Mouse (Mus musculus): ENCODE data around the gene Rexo5. TPM values are rescaled to one million over a fixed set of nuclear protein-coding genes. Genes with fewer than 3 reads are reported as not detected.

Rexo5 gene
- total RNA-seq, 2 experiments from 2014 or later: 2.9 to 3.0 TPM

- DNase-seq (ENCODE audit: extremely low spot score in 1 of 2, low spot score in 1 of 2): no peak
Observed at GRCm38 (mm10) chr7:119881229-119881628, 87.4 kb downstream of the Rexo5 start.

GRCm38 (mm10) chr7:119887887-119888286, 94.1 kb downstream of the Rexo5 start:
- DNase-seq (ENCODE audit: extremely low spot score in 1 of 2, low spot score in 1 of 2): no peak

- DNase-seq (ENCODE audit: extremely low spot score in 1 of 2, low spot score in 1 of 2): no peak
Observed at GRCm38 (mm10) chr7:119892198-119892597, 98.4 kb downstream of the Rexo5 start.

GRCm38 (mm10) chr7:119892742-119893141, 98.9 kb downstream of the Rexo5 start:
- DNase-seq (ENCODE audit: extremely low spot score in 1 of 2, low spot score in 1 of 2): no peak

GRCm38 (mm10) chr7:119894818-119895544, 101.2 kb downstream of the Rexo5 start:
- DNase-seq (ENCODE audit: extremely low spot score in 1 of 2, low spot score in 1 of 2): peak in 1 of 2 experiments; percentile 35

GRCm38 (mm10) chr7:119895639-119896512, 102.1 kb downstream of the Rexo5 start, which contains the start of the genes Lyrm1 and Dcun1d3:
Gene Lyrm1 (plus strand): TSS chr7:119895861.
Gene Dcun1d3 (minus strand): TSS chr7:119896298.
- peak; percentile 93 to 95 for DNase-seq (ENCODE audit: extremely low spot score in 1 of 2, low spot score in 1 of 2)

- no peak for DNase-seq (ENCODE audit: extremely low spot score in 1 of 2, low spot score in 1 of 2)
Observed at GRCm38 (mm10) chr7:119897521-119898109, 103.8 kb downstream of the Rexo5 start.

- no peak for DNase-seq (ENCODE audit: extremely low spot score in 1 of 2, low spot score in 1 of 2)
Observed at GRCm38 (mm10) chr7:119898247-119898856, 104.5 kb downstream of the Rexo5 start.

Other genes with a start within 250 kb of the Rexo5 start
- gene Acsm2, start 239.7 kb upstream of the Rexo5 start, total RNA-seq (2021): not detected
- not detected for gene Acsm1, start 187.0 kb upstream of the Rexo5 start, total RNA-seq (2021)
- not detected for gene Acsm4, start 104.0 kb upstream of the Rexo5 start, total RNA-seq (2021)
- 10 to 100 TPM; 45.8 to 46.0 TPM for gene Thumpd1, start 73.2 kb upstream of the Rexo5 start, total RNA-seq (2021)
- not detected for gene Acsm3, start 33.1 kb upstream of the Rexo5 start, total RNA-seq (2021)
- gene Eri2, start 52 bp downstream of the Rexo5 start, total RNA-seq (2021): 1 to 10 TPM; 8.4 to 8.8 TPM
- 10 to 100 TPM; 10.4 TPM for gene Lyrm1, start 101.9 kb downstream of the Rexo5 start, total RNA-seq (2021)
- gene Dcun1d3, start 102.3 kb downstream of the Rexo5 start, total RNA-seq (2021): 10 to 100 TPM; 22.1 TPM